Mouse (Mus musculus): ENCODE measurements around the gene Cd28. TPM values are rescaled to one million over a fixed set of nuclear protein-coding genes. Genes with fewer than 3 reads are reported as not detected.

Cd28 gene
- polyA plus RNA-seq (2016; fragmentation: Nextera tagmentation; extraction: Ambion mirVana): 0.14 and 0.27 TPM in 2 replicates

GRCm38 (mm10) chr1:60716567-60716966 lies at the start of gene Cd28:
Gene Cd28 (plus strand): TSS chr1:60716800.
- H3K27me3 ChIP-seq: no peaks in the 10 kb centered on the region
- no peak for ATAC-seq (ENCODE audit: insufficient number of reproducible peaks, insufficient read depth, low FRiP score, low TSS enrichment)
- no peaks in the 10 kb centered on the region for H3K36me3 ChIP-seq
- H3K4me3 ChIP-seq: no peak within 1 kb of the TSS
- no peak within 1 kb of the TSS for H3K4me2 ChIP-seq (replicated peaks)
- H3K9me3 ChIP-seq: no peaks in the 10 kb centered on the region
- WGBS: 88% methylated on average over 5 of the region's 5 CpGs
- H3K27ac ChIP-seq: no peak within 1 kb of the TSS
- H3K9ac ChIP-seq: no peak within 1 kb of the TSS
- H3K4me1 ChIP-seq: no peaks in the 10 kb centered on the region

- Histone ChIP-seq H3K9ac (no peak overlapping the region), H3K36me3 (no peaks in the 10 kb centered on the region), H3K9me3 (no peaks in the 10 kb centered on the region), H3K4me3 (no peak overlapping the region), H3K4me1 (0 out of 2 replicates have a peak, but pooled peaks cover 4% of the 10 kb centered on the region), H3K27me3 (no peaks in the 10 kb centered on the region), H3K27ac (no peak overlapping the region), H3K4me2 (replicated peaks) (peak overlapping the region; percentile 15; the same call in 1 of the 2 replicates)
- 48% methylated on average over 17 of the region's 17 CpGs for WGBS
- no peak for ATAC-seq (ENCODE audit: insufficient number of reproducible peaks, insufficient read depth, low FRiP score, low TSS enrichment)
These were observed 48.6 kb upstream of the Cd28 start for GRCm38 (mm10) chr1:60667873-60668616.

- no peak overlapping the region for H3K4me2 ChIP-seq (replicated peaks)
- no peaks in the 10 kb centered on the region for H3K36me3 ChIP-seq
- no peaks in the 10 kb centered on the region for H3K27me3 ChIP-seq
- H3K4me3 ChIP-seq: no peak overlapping the region
- 0 out of 2 replicates have a peak, but pooled peaks cover 4% of the 10 kb centered on the region for H3K4me1 ChIP-seq
- H3K9me3 ChIP-seq: no peaks in the 10 kb centered on the region
- H3K27ac ChIP-seq: no peak overlapping the region
- no peak overlapping the region for H3K9ac ChIP-seq
- no peak for ATAC-seq (ENCODE audit: insufficient number of reproducible peaks, insufficient read depth, low FRiP score, low TSS enrichment)
- 67% methylated on average over 9 of the region's 9 CpGs for WGBS
These were observed 47.6 kb upstream of the Cd28 start for GRCm38 (mm10) chr1:60669048-60669447.

GRCm38 (mm10) chr1:60669664-60670063 lies 46.9 kb upstream of the Cd28 start:
- Histone ChIP-seq H3K27ac (no peak overlapping the region), H3K36me3 (no peaks in the 10 kb centered on the region), H3K4me3 (no peak overlapping the region), H3K4me2 (replicated peaks) (no peak overlapping the region), H3K4me1 (0 out of 2 replicates have a peak, but pooled peaks cover 4% of the 10 kb centered on the region), H3K9ac (no peak overlapping the region), H3K9me3 (no peaks in the 10 kb centered on the region), H3K27me3 (no peaks in the 10 kb centered on the region)
- 96% methylated on average over 2 of the region's 2 CpGs for WGBS
- ATAC-seq (ENCODE audit: insufficient number of reproducible peaks, insufficient read depth, low FRiP score, low TSS enrichment): no peak

- Histone ChIP-seq H3K9me3 (no peaks in the 10 kb centered on the region), H3K36me3 (no peaks in the 10 kb centered on the region), H3K4me2 (replicated peaks) (no peak overlapping the region), H3K4me3 (no peak overlapping the region), H3K9ac (no peak overlapping the region), H3K4me1 (0 out of 2 replicates have a peak, but pooled peaks cover 4% of the 10 kb centered on the region), H3K27ac (no peak overlapping the region), H3K27me3 (no peaks in the 10 kb centered on the region)
- no peak for ATAC-seq (ENCODE audit: insufficient number of reproducible peaks, insufficient read depth, low FRiP score, low TSS enrichment)
- WGBS: 76% methylated on average over 5 of the region's 5 CpGs
These were observed 46.4 kb upstream of the Cd28 start for GRCm38 (mm10) chr1:60670172-60670571.

- no peaks in the 10 kb centered on the region for H3K27me3 ChIP-seq
- 87% methylated on average over 4 of the region's 4 CpGs for WGBS
- H3K27ac ChIP-seq: no peak overlapping the region
- no peaks in the 10 kb centered on the region for H3K4me1 ChIP-seq
- ATAC-seq (ENCODE audit: insufficient number of reproducible peaks, insufficient read depth, low FRiP score, low TSS enrichment): no peak
- H3K4me3 ChIP-seq: no peak overlapping the region
- H3K9ac ChIP-seq: no peak overlapping the region
- no peak overlapping the region for H3K4me2 ChIP-seq (replicated peaks)
- no peaks in the 10 kb centered on the region for H3K9me3 ChIP-seq
- H3K36me3 ChIP-seq: no peaks in the 10 kb centered on the region
These were observed 32.8 kb upstream of the Cd28 start for GRCm38 (mm10) chr1:60683766-60684165.

GRCm38 (mm10) chr1:60696115-60696895 lies 20.3 kb upstream of the Cd28 start:
- no peak overlapping the region for H3K4me2 ChIP-seq (replicated peaks)
- WGBS: 77% methylated on average over 3 of the region's 3 CpGs
- no peak overlapping the region for H3K4me3 ChIP-seq
- H3K9ac ChIP-seq: no peak overlapping the region
- H3K9me3 ChIP-seq: no peaks in the 10 kb centered on the region
- H3K4me1 ChIP-seq: no peaks in the 10 kb centered on the region
- no peak overlapping the region for H3K27ac ChIP-seq
- no peaks in the 10 kb centered on the region for H3K36me3 ChIP-seq
- H3K27me3 ChIP-seq: no peaks in the 10 kb centered on the region
- no peak for ATAC-seq (ENCODE audit: insufficient number of reproducible peaks, insufficient read depth, low FRiP score, low TSS enrichment)

- no peaks in the 10 kb centered on the region for H3K4me1 ChIP-seq
- no peak overlapping the region for H3K27ac ChIP-seq
- no peak overlapping the region for H3K4me3 ChIP-seq
- H3K9me3 ChIP-seq: no peaks in the 10 kb centered on the region
- H3K36me3 ChIP-seq: no peaks in the 10 kb centered on the region
- no peak for ATAC-seq (ENCODE audit: insufficient number of reproducible peaks, insufficient read depth, low FRiP score, low TSS enrichment)
- WGBS: 46% methylated on average over 2 of the region's 2 CpGs
- no peaks in the 10 kb centered on the region for H3K27me3 ChIP-seq
- no peak overlapping the region for H3K9ac ChIP-seq
- H3K4me2 ChIP-seq (replicated peaks): no peak overlapping the region
These were observed 14.0 kb upstream of the Cd28 start for GRCm38 (mm10) chr1:60702641-60703040.

- ATAC-seq (ENCODE audit: insufficient number of reproducible peaks, insufficient read depth, low FRiP score, low TSS enrichment): no peak
- Histone ChIP-seq H3K9me3 (no peaks in the 10 kb centered on the region), H3K27me3 (no peaks in the 10 kb centered on the region), H3K27ac (no peak overlapping the region), H3K4me3 (no peak overlapping the region), H3K4me1 (no peaks in the 10 kb centered on the region), H3K9ac (no peak overlapping the region), H3K36me3 (no peaks in the 10 kb centered on the region), H3K4me2 (replicated peaks) (no peak overlapping the region)
- 85% methylated on average over 3 of the region's 3 CpGs for WGBS
These were observed 3.4 kb upstream of the Cd28 start for GRCm38 (mm10) chr1:60713238-60713637.

- no peak overlapping the region for H3K4me3 ChIP-seq
- H3K27ac ChIP-seq: no peak overlapping the region
- H3K36me3 ChIP-seq: no peaks in the 10 kb centered on the region
- no peak overlapping the region for H3K9ac ChIP-seq
- H3K27me3 ChIP-seq: no peaks in the 10 kb centered on the region
- no peak overlapping the region for H3K4me2 ChIP-seq (replicated peaks)
- 63% methylated on average over 8 of the region's 8 CpGs for WGBS
- no peaks in the 10 kb centered on the region for H3K9me3 ChIP-seq
- H3K4me1 ChIP-seq: no peaks in the 10 kb centered on the region
- ATAC-seq (ENCODE audit: insufficient number of reproducible peaks, insufficient read depth, low FRiP score, low TSS enrichment): no peak
These were observed 876 bp upstream of the Cd28 start for GRCm38 (mm10) chr1:60715651-60716196.

- ATAC-seq (ENCODE audit: insufficient number of reproducible peaks, insufficient read depth, low FRiP score, low TSS enrichment): no peak
- H3K4me2 ChIP-seq (replicated peaks): no peak overlapping the region
These were observed 2.0 kb downstream of the Cd28 start for GRCm38 (mm10) chr1:60718580-60718979.

GRCm38 (mm10) chr1:60723555-60723954 lies 7.0 kb downstream of the Cd28 start:
- WGBS: 83% methylated on average over 3 of the region's 3 CpGs
- no peaks in the 10 kb centered on the region for H3K9me3 ChIP-seq
- ATAC-seq (ENCODE audit: insufficient number of reproducible peaks, insufficient read depth, low FRiP score, low TSS enrichment): no peak

More at GRCm38 (mm10) chr1:60718580-60718979, 2.0 kb downstream of the Cd28 start:
- H3K9me3 ChIP-seq: no peaks in the 10 kb centered on the region
- no peaks in the 10 kb centered on the region for H3K27me3 ChIP-seq
- H3K4me3 ChIP-seq: no peak overlapping the region
- H3K27ac ChIP-seq: no peak overlapping the region
- no peaks in the 10 kb centered on the region for H3K4me1 ChIP-seq
- no peaks in the 10 kb centered on the region for H3K36me3 ChIP-seq
- no peak overlapping the region for H3K9ac ChIP-seq
- WGBS: 76% methylated on average over 4 of the region's 4 CpGs

More at GRCm38 (mm10) chr1:60723555-60723954, 7.0 kb downstream of the Cd28 start:
- no peak overlapping the region for H3K27ac ChIP-seq
- H3K36me3 ChIP-seq: no peaks in the 10 kb centered on the region
- H3K9ac ChIP-seq: no peak overlapping the region
- H3K27me3 ChIP-seq: no peaks in the 10 kb centered on the region
- no peaks in the 10 kb centered on the region for H3K4me1 ChIP-seq
- no peak overlapping the region for H3K4me3 ChIP-seq
- no peak overlapping the region for H3K4me2 ChIP-seq (replicated peaks)

Data from embryonic facial prominence, embryonic 12.5 days (tissue).